ENCODE assay signal across 16 mouse cellular contexts in the genomic region with DNA sequence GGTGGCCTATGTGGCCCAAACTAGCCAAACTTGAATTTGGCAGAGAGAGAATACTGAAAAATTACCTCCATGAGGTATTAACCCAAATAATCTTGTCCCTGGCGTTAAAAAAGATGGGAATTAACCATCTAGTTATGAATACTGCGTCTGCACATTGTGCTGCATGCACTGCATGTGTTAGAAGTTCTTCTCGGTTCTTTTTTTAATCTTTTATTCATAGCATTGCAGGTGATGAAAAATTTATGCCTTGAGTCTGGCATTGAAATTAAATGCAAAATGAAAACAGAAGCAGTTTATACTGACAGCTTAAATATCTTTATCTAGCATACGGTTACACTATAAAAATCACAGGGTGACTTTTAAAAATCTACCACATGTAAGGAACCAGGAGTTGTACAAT.
"Had no signal": no experiment of that assay in that cellular context is flagged by ENCODE, and none has a peak within 500 bp of the region (broad histone marks: within the 10 kb centered on the region; RNA-seq: fewer than 3 reads in every experiment).

No protein-coding gene starts in this region.

- H3K4me1 ChIP-seq: liver, embryonic 13.5 days; neural tube, embryonic 13.5 days; stomach, embryonic 15.5 days had no signal

- H3K9me3 ChIP-seq: liver, embryonic 13.5 days; neural tube, embryonic 13.5 days; stomach, embryonic 15.5 days had no signal

- DNase-seq: kidney, adult 11 months; kidney, adult 9 months; kidney, postnatal 14 days; kidney, postnatal 4 days; liver, embryonic 13.5 days; lung, adult 2 months; lung, postnatal 14 days; retina, postnatal 1 day; right cerebral cortex, postnatal 25 days; spleen, adult 18-20 months; thymus, adult 18-20 months; thymus, postnatal 36 days had no signal

- H3K4me2 ChIP-seq: liver, embryonic 13.5 days; neural tube, embryonic 13.5 days; stomach, embryonic 15.5 days had no signal

- H3K36me3 ChIP-seq: liver, embryonic 13.5 days; neural tube, embryonic 13.5 days; stomach, embryonic 15.5 days had no signal

- H3K27ac ChIP-seq: liver, embryonic 13.5 days; macrophage; neural tube, embryonic 13.5 days; stomach, embryonic 15.5 days had no signal

- H3K4me3 ChIP-seq: liver, embryonic 13.5 days; myocyte; neural tube, embryonic 13.5 days; stomach, embryonic 15.5 days had no signal

- H3K27me3 ChIP-seq: liver, embryonic 13.5 days; neural tube, embryonic 13.5 days; stomach, embryonic 15.5 days had no signal

- H3K9ac ChIP-seq: liver, embryonic 13.5 days; neural tube, embryonic 13.5 days; stomach, embryonic 15.5 days had no signal
